Mouse (Mus musculus): ENCODE data around the gene Tbl1x. TPM values are rescaled to one million over a fixed set of nuclear protein-coding genes. Genes with fewer than 3 reads are reported as not detected.

Gene Tbl1x
- polyA plus RNA-seq, 1 experiment, result 70.4 TPM

DNA sequence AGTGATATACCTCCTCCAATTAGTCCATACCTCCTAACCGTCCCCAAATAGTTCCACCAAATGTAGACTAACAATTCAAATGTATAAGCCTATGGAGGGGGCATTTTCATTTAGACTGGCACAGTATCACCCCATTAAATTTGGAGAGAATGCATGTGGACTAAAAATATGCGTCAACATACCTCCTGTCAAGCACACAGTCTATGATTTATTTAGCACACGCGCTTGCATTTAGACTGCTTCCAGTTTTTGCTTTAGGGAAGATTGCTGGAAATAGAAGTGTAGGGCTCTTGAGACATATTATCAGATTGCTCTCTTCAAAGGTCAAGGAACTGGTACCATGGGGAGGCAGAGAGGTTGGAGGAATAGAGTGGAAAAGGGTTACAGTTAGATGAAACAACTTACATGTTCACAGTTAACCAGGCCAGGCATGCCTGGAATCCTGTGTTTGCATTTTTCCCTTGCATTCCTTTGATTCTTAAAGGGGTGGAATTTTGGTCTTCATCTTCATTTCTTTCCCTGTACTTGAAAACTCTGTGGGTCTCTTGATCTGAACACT is 105.0 kb downstream of the Tbl1x start:
- Histone ChIP-seq H3K27ac (ENCODE audit: insufficient read depth, low read length) (no peak overlapping the region), H3K9me3 (replicated peaks; ENCODE audit: control insufficient read depth, insufficient read depth, low read length, poor library complexity, severe bottlenecking) (no peaks in the 10 kb centered on the region), H3K4me1 (ENCODE audit: control insufficient read depth, insufficient read depth, low read length) (no peaks in the 10 kb centered on the region), H3K4me3 (ENCODE audit: low read depth, low read length) (no peak overlapping the region), H3K27me3 (ENCODE audit: control insufficient read depth, insufficient read depth, low read length, poor library complexity, severe bottlenecking) (no peaks in the 10 kb centered on the region), H3K9ac (ENCODE audit: low read depth, poor library complexity, severe bottlenecking) (no peak overlapping the region), H3K36me3 (ENCODE audit: control insufficient read depth, insufficient read depth, low read length, poor library complexity, severe bottlenecking) (no peaks in the 10 kb centered on the region)
- TF ChIP-seq EP300 (IDR thresholded peaks at IDR 0.05; ENCODE audit: insufficient read depth, low read depth, low read length) (no peak), CTCF (IDR thresholded peaks at IDR 0.05; ENCODE audit: low read depth, low read length) (no peak), POLR2A (IDR thresholded peaks at IDR 0.05; ENCODE audit: insufficient read depth, low read length) (no peak)

- no peak overlapping the region for H3K27ac ChIP-seq (ENCODE audit: insufficient read depth, low read length)
- H3K4me3 ChIP-seq (ENCODE audit: low read depth, low read length), result no peak overlapping the region
- H3K9me3 ChIP-seq (replicated peaks; ENCODE audit: control insufficient read depth, insufficient read depth, low read length, poor library complexity, severe bottlenecking), result no peaks in the 10 kb centered on the region
- TF ChIP-seq POLR2A (IDR thresholded peaks at IDR 0.05; ENCODE audit: insufficient read depth, low read length) (no peak), EP300 (IDR thresholded peaks at IDR 0.05; ENCODE audit: insufficient read depth, low read depth, low read length) (no peak), CTCF (IDR thresholded peaks at IDR 0.05; ENCODE audit: low read depth, low read length) (no peak)
- H3K27me3 ChIP-seq (ENCODE audit: control insufficient read depth, insufficient read depth, low read length, poor library complexity, severe bottlenecking), result no peaks in the 10 kb centered on the region
- H3K4me1 ChIP-seq (ENCODE audit: control insufficient read depth, insufficient read depth, low read length), result no peaks in the 10 kb centered on the region
- no peak overlapping the region for H3K9ac ChIP-seq (ENCODE audit: low read depth, poor library complexity, severe bottlenecking)
- H3K36me3 ChIP-seq (ENCODE audit: control insufficient read depth, insufficient read depth, low read length, poor library complexity, severe bottlenecking), result no peaks in the 10 kb centered on the region
Measured at GRCm38 (mm10) chrX:77617368-77618144, 106.7 kb downstream of the Tbl1x start.

DNA sequence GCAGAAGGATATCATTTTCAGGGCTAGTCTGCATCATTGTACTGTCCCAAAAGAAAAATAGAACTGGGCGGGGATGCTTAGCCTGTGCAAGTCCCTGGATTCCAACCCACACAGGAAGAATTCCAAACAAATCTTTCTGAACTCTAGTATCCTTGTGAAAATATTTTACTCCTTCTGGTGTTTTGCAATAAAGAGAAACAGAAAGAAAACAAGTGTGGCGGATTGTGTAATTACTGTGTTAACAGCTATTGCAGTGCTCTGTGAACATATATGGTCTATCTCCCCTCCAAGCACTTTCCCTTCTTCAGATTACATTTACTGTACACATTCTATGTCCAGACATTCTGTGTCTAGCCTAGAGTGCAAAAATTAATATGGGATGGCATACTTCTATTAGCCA is 119.6 kb downstream of the Tbl1x start:
- Histone ChIP-seq H3K4me1 (ENCODE audit: control insufficient read depth, insufficient read depth, low read length) (no peaks in the 10 kb centered on the region), H3K9me3 (replicated peaks; ENCODE audit: control insufficient read depth, insufficient read depth, low read length, poor library complexity, severe bottlenecking) (no peaks in the 10 kb centered on the region), H3K9ac (ENCODE audit: low read depth, poor library complexity, severe bottlenecking) (no peak overlapping the region), H3K4me3 (ENCODE audit: low read depth, low read length) (no peak overlapping the region), H3K27me3 (ENCODE audit: control insufficient read depth, insufficient read depth, low read length, poor library complexity, severe bottlenecking) (no peaks in the 10 kb centered on the region), H3K36me3 (ENCODE audit: control insufficient read depth, insufficient read depth, low read length, poor library complexity, severe bottlenecking) (no peaks in the 10 kb centered on the region), H3K27ac (ENCODE audit: insufficient read depth, low read length) (no peak overlapping the region)
- TF ChIP-seq POLR2A (IDR thresholded peaks at IDR 0.05; ENCODE audit: insufficient read depth, low read length) (no peak), CTCF (IDR thresholded peaks at IDR 0.05; ENCODE audit: low read depth, low read length) (no peak), EP300 (IDR thresholded peaks at IDR 0.05; ENCODE audit: insufficient read depth, low read depth, low read length) (no peak)

- Histone ChIP-seq H3K9me3 (replicated peaks; ENCODE audit: control insufficient read depth, insufficient read depth, low read length, poor library complexity, severe bottlenecking) (no peaks in the 10 kb centered on the region), H3K9ac (ENCODE audit: low read depth, poor library complexity, severe bottlenecking) (no peak overlapping the region), H3K4me3 (ENCODE audit: low read depth, low read length) (no peak overlapping the region), H3K27ac (ENCODE audit: insufficient read depth, low read length) (no peak overlapping the region), H3K4me1 (ENCODE audit: control insufficient read depth, insufficient read depth, low read length) (no peaks in the 10 kb centered on the region), H3K27me3 (ENCODE audit: control insufficient read depth, insufficient read depth, low read length, poor library complexity, severe bottlenecking) (no peaks in the 10 kb centered on the region), H3K36me3 (ENCODE audit: control insufficient read depth, insufficient read depth, low read length, poor library complexity, severe bottlenecking) (no peaks in the 10 kb centered on the region)
- TF ChIP-seq EP300 (IDR thresholded peaks at IDR 0.05; ENCODE audit: insufficient read depth, low read depth, low read length) (no peak), POLR2A (IDR thresholded peaks at IDR 0.05; ENCODE audit: insufficient read depth, low read length) (no peak), CTCF (IDR thresholded peaks at IDR 0.05; ENCODE audit: low read depth, low read length) (no peak)
Measured at GRCm38 (mm10) chrX:77636499-77636898, 125.7 kb downstream of the Tbl1x start.

GRCm38 (mm10) chrX:77638076-77638475 is 127.3 kb downstream of the Tbl1x start:
- H3K9ac ChIP-seq (ENCODE audit: low read depth, poor library complexity, severe bottlenecking), result no peak overlapping the region
- H3K4me1 ChIP-seq (ENCODE audit: control insufficient read depth, insufficient read depth, low read length), result no peaks in the 10 kb centered on the region
- no peak overlapping the region for H3K27ac ChIP-seq (ENCODE audit: insufficient read depth, low read length)
- no peaks in the 10 kb centered on the region for H3K36me3 ChIP-seq (ENCODE audit: control insufficient read depth, insufficient read depth, low read length, poor library complexity, severe bottlenecking)
- no peaks in the 10 kb centered on the region for H3K9me3 ChIP-seq (replicated peaks; ENCODE audit: control insufficient read depth, insufficient read depth, low read length, poor library complexity, severe bottlenecking)
- H3K4me3 ChIP-seq (ENCODE audit: low read depth, low read length), result no peak overlapping the region
- no peaks in the 10 kb centered on the region for H3K27me3 ChIP-seq (ENCODE audit: control insufficient read depth, insufficient read depth, low read length, poor library complexity, severe bottlenecking)
- TF ChIP-seq EP300 (IDR thresholded peaks at IDR 0.05; ENCODE audit: insufficient read depth, low read depth, low read length), result no peak
- TF ChIP-seq POLR2A (IDR thresholded peaks at IDR 0.05; ENCODE audit: insufficient read depth, low read length), result no peak
- TF ChIP-seq CTCF (IDR thresholded peaks at IDR 0.05; ENCODE audit: low read depth, low read length), result no peak

DNA sequence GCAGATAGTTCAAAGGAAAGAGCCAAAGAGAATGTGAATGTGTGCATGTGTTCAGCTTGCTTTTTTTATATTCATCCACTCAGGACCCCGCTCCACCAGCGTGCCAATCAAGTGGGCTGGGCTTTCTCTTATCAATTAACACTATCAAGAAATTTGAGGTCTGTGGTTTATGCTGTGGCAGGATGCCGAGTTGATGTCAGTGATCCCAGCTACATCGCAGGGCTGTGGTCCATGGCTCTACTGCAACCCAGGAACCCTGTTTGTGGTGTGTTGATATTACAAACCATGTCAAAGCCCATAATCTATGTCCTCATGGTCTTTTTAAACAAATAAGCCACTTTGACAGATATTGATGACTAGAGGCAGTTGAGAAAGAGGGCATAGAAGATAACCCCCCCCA is 129.5 kb downstream of the Tbl1x start:
- Histone ChIP-seq H3K9me3 (replicated peaks; ENCODE audit: control insufficient read depth, insufficient read depth, low read length, poor library complexity, severe bottlenecking) (no peaks in the 10 kb centered on the region), H3K36me3 (ENCODE audit: control insufficient read depth, insufficient read depth, low read length, poor library complexity, severe bottlenecking) (no peaks in the 10 kb centered on the region; the same call in 1 of the 2 replicates), H3K27ac (ENCODE audit: insufficient read depth, low read length) (no peak overlapping the region), H3K4me1 (ENCODE audit: control insufficient read depth, insufficient read depth, low read length) (no peaks in the 10 kb centered on the region), H3K27me3 (ENCODE audit: control insufficient read depth, insufficient read depth, low read length, poor library complexity, severe bottlenecking) (no peaks in the 10 kb centered on the region), H3K9ac (ENCODE audit: low read depth, poor library complexity, severe bottlenecking) (no peak overlapping the region), H3K4me3 (ENCODE audit: low read depth, low read length) (no peak overlapping the region)
- TF ChIP-seq POLR2A (IDR thresholded peaks at IDR 0.05; ENCODE audit: insufficient read depth, low read length) (no peak), EP300 (IDR thresholded peaks at IDR 0.05; ENCODE audit: insufficient read depth, low read depth, low read length) (no peak), CTCF (IDR thresholded peaks at IDR 0.05; ENCODE audit: low read depth, low read length) (no peak)
